Mouse (Mus musculus) left cerebral cortex, postnatal 25 days (tissue): ENCODE results near the gene Gas6. TPM values are rescaled to one million over a fixed set of nuclear protein-coding genes. Genes with fewer than 3 reads are reported as not detected.

Source experiments
- DNase-seq, 2 experiments: peaks; one replicate each; pipeline ENCODE4 v3.0.0; 2022; ENCODE audit warnings: low spot score in 2 of 2, mixed read lengths in 1 of 2
- intact Hi-C: fragments of 180-260 bp; cut with DNase I; formaldehyde crosslinking; loops from one replicate; pipeline ENCODE4 v1.15.1; 2025
- total RNA-seq, 2 experiments: library from RNA; stranded (reverse); gene quantifications; 2 replicates each; pipeline ENCODE4 v1.2.3; 2021

The Gas6 gene
- 10 to 100 TPM; 97.5 to 98.9 TPM for total RNA-seq

DNA sequence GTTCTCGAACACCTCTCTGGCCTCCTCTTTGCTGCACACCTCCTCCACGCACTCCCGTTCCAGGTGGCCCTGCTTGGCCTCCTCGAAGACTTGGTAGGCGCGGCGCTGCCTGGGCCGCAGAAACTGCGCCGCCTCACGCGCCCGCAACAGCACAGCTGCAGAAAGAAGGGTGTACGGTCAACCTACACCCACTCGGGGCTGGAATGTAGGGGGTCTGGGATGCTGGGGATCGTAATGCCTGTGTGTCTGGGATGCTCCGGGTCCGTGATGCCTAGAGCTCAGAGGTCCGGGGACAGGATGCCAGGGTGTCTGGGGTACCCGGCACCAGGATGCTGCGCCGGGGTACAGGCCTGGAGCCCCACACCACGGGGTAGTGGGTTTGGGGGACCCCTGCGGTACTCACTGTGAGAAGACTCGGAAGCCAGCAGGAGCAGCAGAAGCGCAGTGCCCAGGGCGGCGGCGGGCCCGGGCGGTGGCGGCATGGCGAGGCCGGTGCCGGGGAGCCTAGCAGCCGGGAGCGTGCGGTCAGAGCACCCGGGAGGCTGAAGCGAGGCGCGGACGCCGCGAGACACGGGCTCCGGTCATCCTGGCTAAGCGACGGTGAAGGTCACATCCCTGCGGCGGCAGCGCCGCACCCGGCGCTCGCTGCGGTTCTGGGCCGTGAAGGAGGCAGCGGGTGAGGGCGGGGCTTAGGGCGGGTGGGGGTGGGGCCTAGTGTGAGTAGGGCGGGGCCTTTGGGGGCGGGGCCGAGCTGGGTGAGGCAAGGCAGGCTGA, at the start of gene Gas6:
Gene Gas6 (minus strand): TSS at position 633 of the 774 bp plus-strand sequence.
- intact Hi-C loops: loop anchor here (2.0 kb wide), 1 partner anchor 53 kb away; no protein-coding TSS in a partner anchor
- DNase-seq: peak; percentile 62 to 63

GRCm38 (mm10) chr8:13541526-13541925, 47.2 kb upstream of the Gas6 start:
- intact Hi-C loops: no loop called here
- DNase-seq: no peak

- DNase-seq: no peak
- intact Hi-C loops: no loop called here
Observed at GRCm38 (mm10) chr8:13540122-13540521, 45.8 kb upstream of the Gas6 start.

- DNase-seq: peak; percentile 63 to 80
- intact Hi-C loops: no loop called here
Observed at GRCm38 (mm10) chr8:13538821-13539220, 44.5 kb upstream of the Gas6 start.

DNA sequence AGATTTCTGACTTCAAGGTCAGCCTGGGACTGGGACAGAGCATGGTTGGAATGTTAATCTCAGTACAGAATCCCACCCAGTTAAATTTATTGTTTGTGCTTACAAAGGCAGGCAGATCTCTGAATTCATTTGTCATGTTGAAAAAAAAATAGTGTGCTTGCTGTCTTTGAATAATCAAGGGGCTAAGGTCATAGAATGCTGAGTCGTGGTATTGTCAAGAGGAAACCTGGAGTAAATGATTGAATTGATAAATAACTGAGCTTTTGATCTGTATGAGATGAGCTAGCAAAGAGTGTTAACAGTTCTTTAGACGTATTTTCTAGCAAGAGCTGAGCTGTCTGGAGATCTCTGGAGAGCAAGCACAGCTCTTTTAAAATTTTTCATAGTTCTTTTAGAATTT, 42.8 kb upstream of the Gas6 start:
- intact Hi-C loops: no loop called here

DNA sequence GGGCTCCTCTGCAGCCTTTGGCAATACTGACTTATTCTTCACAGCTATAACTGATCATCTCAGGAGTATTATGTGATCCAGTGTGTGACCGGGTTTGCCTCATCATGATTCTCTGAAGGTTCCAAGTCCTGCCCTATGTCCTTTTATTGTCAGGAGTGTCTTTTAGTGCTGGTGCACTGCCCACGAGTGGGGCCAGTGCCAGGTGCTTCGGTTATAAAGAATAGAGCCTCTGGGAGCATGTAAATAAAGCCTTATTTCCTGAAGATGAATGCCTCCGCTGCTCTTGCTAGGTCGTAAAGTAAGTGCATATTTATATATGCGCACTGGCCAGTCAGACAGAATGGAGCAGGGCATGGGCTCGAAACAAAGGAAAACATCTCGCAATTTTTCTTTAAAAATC, 38.8 kb upstream of the Gas6 start:
- DNase-seq: no peak
- intact Hi-C loops: no loop called here

More for the DNA sequence above, 42.8 kb upstream of the Gas6 start:
- no peak for DNase-seq

DNA sequence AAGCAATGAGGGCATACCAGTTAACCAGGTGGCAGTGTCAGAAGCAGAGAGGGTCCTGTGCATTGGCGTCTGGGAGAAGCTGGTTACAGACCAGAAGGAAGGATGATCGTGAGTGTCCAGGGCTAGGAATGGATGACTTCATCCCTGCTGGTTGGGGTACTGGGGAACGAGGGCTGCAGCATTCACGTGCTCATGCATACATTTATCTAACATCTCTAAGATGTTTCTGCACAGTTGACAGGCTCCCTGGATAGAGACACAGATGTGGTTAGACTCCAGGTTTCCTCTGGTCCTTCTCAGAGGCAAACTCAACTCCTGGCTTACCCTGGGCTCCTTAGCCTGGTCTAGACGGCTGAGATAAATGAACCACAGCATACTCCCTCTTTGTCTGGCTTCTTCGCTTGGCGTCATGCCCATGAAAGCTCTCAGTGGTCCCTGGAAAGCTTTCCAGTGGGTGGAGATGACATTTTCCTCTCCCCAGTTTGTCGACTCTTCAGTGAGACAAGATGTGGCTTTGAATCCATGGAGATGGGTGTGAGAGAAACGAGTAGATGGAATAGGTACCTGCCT, 37.4 kb upstream of the Gas6 start:
- no peak for DNase-seq
- intact Hi-C loops: no loop called here

DNA sequence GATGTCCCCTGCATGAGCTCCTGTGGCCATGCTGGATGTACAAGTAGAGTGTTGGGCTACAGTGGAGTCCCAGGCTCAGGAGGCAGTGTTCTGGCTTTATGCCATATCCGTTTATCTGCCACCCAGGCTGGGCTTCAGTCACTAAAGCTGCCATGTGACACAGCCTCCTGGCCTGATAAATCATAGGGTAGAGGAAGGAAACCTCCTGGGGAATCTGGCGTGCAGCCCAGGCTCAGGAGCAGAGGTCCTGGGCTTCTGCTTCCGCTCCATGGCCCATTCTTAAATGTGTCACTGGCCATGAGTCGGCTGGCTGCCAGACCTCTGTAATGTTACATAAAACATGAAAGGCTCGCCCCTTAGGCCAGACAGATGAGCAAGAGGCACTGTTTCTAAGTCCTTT, 36.7 kb upstream of the Gas6 start:
- DNase-seq: peak; percentile 42 to 49
- intact Hi-C loops: no loop called here

DNA sequence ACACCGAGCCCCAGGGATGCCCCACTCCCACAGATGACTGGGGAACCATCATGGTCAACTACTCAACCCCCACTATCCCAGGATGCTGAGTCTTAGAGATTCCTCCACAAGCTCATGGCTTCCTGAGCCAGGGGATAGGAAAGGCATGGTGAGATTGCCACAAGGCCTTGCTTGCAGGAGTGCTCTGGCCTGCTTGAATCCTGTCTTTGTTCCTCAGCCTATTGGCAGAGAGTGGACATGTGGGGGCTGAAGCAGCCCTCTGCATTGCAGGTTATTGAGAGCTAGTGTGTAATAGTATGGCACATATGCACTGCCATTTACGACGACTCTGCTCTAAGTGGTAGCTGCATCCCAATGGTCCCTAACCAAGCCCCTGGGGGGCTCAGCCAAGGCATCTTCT, 36.1 kb upstream of the Gas6 start:
- DNase-seq: no peak
- intact Hi-C loops: no loop called here

GRCm38 (mm10) chr8:13529891-13530316, 35.6 kb upstream of the Gas6 start:
- DNase-seq: peak; percentile 52 to 56
- intact Hi-C loops: no loop called here

GRCm38 (mm10) chr8:13529011-13529840, 34.9 kb upstream of the Gas6 start:
- intact Hi-C loops: no loop called here
- DNase-seq: no peak

DNA sequence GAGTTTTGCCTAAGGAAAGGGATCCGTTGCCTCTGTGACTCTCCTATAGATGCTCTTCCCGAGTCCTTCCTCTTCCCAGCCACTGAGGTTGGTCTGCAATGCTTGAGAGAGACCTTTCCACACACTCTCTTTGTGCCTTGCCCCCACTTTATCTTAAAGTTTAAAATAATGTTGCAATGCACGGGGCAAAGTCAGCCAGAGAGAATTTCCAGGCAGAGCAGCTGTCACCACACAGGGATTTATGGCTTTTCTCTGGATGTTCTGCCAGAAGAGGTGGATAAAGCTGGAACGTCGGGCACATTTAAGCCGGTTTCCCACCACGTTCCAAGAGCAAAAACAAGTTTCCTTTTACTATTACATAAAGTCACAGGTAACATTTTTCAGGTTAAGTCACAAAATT, 27.1 kb upstream of the Gas6 start:
- DNase-seq: no peak
- intact Hi-C loops: no loop called here

- intact Hi-C loops: no loop called here
- DNase-seq: no peak
Observed at GRCm38 (mm10) chr8:13520349-13520748, 26.1 kb upstream of the Gas6 start.

- DNase-seq: peak; percentile 47 to 83
- intact Hi-C loops: no loop called here
Observed at GRCm38 (mm10) chr8:13519503-13519902, 25.2 kb upstream of the Gas6 start.

DNA sequence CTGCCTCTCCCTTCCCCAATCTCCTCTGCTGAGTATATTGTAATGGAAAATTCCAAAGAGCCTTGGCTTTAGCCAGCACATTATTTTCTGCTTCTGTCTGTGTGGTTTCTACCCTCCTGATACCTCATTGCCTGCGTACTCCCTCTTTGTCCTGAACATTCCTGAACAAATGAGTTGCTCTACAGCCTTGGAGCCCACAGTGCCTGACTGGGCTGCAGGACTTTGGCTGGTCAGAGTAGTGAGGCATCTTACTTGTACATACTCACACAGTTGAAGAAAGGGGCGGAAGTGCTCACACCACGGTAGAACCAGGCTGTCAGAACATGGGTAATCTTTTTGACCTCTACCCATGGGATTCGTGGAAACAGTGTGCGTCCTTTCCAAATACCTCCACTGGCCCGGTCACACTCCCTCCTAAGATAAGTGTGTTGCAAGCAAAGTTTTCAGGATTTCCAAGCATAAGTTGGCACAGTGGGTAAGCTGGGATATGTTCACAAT, 23.0 kb upstream of the Gas6 start:
- intact Hi-C loops: no loop called here
- no peak for DNase-seq

DNA sequence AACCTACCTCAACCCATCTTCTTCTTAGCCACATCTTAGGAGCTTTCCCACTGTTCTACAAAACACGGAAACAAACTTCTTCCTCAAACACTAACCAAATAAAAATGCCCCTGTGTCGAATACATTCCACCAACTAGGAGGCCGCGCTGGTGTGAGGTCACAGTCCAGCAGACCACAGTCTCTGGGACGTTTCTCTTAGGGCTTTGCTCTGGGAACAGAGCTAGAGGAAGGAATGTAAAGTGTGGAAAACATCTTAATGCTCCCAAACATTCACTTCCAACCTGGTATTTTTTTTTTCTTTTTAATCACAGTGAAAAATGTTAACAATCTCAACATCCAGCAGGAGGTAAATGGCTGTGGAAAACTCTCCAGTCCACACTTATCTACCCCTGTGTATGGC, 22.4 kb upstream of the Gas6 start:
- DNase-seq: no peak
- intact Hi-C loops: no loop called here

DNA sequence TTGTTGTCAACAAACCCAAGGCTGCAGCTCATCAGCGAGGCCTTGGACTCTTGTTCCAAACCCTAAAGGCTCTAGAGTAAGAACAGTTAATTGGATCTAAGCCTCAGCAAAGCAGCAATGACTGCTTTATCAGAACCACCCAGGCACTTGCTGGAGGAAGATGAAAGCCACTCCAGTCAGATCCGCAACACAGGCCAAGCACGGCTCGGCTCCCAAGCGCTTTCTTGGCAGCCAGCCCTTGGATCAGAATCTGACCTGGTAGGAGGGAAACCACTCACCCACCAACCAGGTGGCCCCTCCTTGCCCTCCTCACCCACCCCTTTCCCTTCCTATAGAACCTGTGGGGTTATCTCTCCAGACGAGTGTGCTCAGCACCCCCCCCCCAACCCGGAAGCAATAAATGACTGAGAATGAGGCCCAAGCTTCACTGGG, 21.7 kb upstream of the Gas6 start:
- intact Hi-C loops: no loop called here
- no peak for DNase-seq

GRCm38 (mm10) chr8:13513556-13514370, 19.5 kb upstream of the Gas6 start:
- intact Hi-C loops: no loop called here
- no peak for DNase-seq

- no peak for DNase-seq
- intact Hi-C loops: no loop called here
Observed at GRCm38 (mm10) chr8:13512677-13513076, 18.4 kb upstream of the Gas6 start.
